ENCODE assay signal across 21 mouse cellular contexts in genomic region chr5:150005355-150005754, GRCm38 (mm10). TPM values are rescaled to one million over a fixed set of nuclear protein-coding genes. Genes with fewer than 3 reads are reported as not detected.
DNase-seq lines count a peak whose midpoint lies in the region; ATAC-seq and TF ChIP-seq lines count a peak whose summit lies in the region.
"Had no signal": no experiment of that assay in that cellular context is flagged by ENCODE, and none has a peak within 500 bp of the region (broad histone marks: within the 10 kb centered on the region; RNA-seq: fewer than 3 reads in every experiment).

No protein-coding gene starts in this region.

- H3K4me2 ChIP-seq in kidney, embryonic 14.5 days (replicated peaks; ENCODE audit: low read depth, low read length), result no peak overlapping the region
- H3K4me2 ChIP-seq in lung, embryonic 14.5 days, result peak overlapping the region; percentile 37; the same call in 1 of the 2 replicates
- no peak overlapping the region for H3K4me2 ChIP-seq in limb, embryonic 11.5 days (ENCODE audit: low read depth, severe bottlenecking)
- H3K4me2 ChIP-seq: embryonic facial prominence, embryonic 12.5 days; forebrain, embryonic 15.5 days; heart, embryonic 12.5 days; hindbrain, embryonic 12.5 days had no signal

- no peak for TF ChIP-seq CTCF in lung, embryonic 14.5 days (IDR thresholded peaks at IDR 0.05; ENCODE audit: low read depth)
- no peak for TF ChIP-seq CTCF in E14TG2a.4 (conservative IDR thresholded peaks at IDR 0.05; ENCODE audit: low read length)

- 36% methylated on average over 6 of the region's 6 CpGs for WGBS in kidney, embryonic 14.5 days
- 27% methylated on average over 6 of the region's 6 CpGs for WGBS in lung, embryonic 14.5 days
- 36% methylated on average over 6 of the region's 6 CpGs for WGBS in limb, embryonic 11.5 days

- H3K4me3 ChIP-seq in kidney, embryonic 14.5 days (ENCODE audit: low read length), result no peak overlapping the region
- no peak overlapping the region for H3K4me3 ChIP-seq in lung, embryonic 14.5 days (ENCODE audit: low read depth, low read length)
- H3K4me3 ChIP-seq in E14TG2a.4 (replicated peaks; ENCODE audit: low read length), result peak overlapping the region; percentile 46; the same call in 1 of the 2 replicates
- H3K4me3 ChIP-seq in limb, embryonic 11.5 days (ENCODE audit: low read depth, low read length), result no peak overlapping the region
- H3K4me3 ChIP-seq: embryonic facial prominence, embryonic 12.5 days; forebrain, embryonic 15.5 days; heart, adult 2 months; heart, embryonic 12.5 days; hindbrain, embryonic 12.5 days had no signal

- no peaks in the 10 kb centered on the region for H3K9me3 ChIP-seq in kidney, embryonic 14.5 days (ENCODE audit: control insufficient read depth, low read length)
- H3K9me3 ChIP-seq in lung, embryonic 14.5 days (ENCODE audit: low read depth, low read length), result no peaks in the 10 kb centered on the region
- H3K9me3 ChIP-seq in E14TG2a.4 (ENCODE audit: low read length), result no peaks in the 10 kb centered on the region
- H3K9me3 ChIP-seq in limb, embryonic 11.5 days (ENCODE audit: control insufficient read depth, low read length), result no peaks in the 10 kb centered on the region
- H3K9me3 ChIP-seq: embryonic facial prominence, embryonic 12.5 days; forebrain, embryonic 15.5 days; heart, embryonic 12.5 days; hindbrain, embryonic 12.5 days had no signal

- peaks cover 4% of the 10 kb centered on the region; the same call in 1 of the 2 replicates for H3K4me1 ChIP-seq in kidney, embryonic 14.5 days (ENCODE audit: control insufficient read depth, insufficient read depth, low read length)
- no peaks in the 10 kb centered on the region for H3K4me1 ChIP-seq in lung, embryonic 14.5 days (ENCODE audit: insufficient read depth)
- no peaks in the 10 kb centered on the region for H3K4me1 ChIP-seq in E14TG2a.4 (replicated peaks; ENCODE audit: low read depth, low read length)
- no peaks in the 10 kb centered on the region for H3K4me1 ChIP-seq in limb, embryonic 11.5 days (ENCODE audit: control insufficient read depth, insufficient read depth, low read length)
- H3K4me1 ChIP-seq: embryonic facial prominence, embryonic 12.5 days; forebrain, embryonic 15.5 days; heart, embryonic 12.5 days; hindbrain, embryonic 12.5 days had no signal

- ATAC-seq in kidney, embryonic 14.5 days (ENCODE audit: low FRiP score, low TSS enrichment), result 0 out of 2 replicates have a peak, but pooled peaks have one; percentile 20
- ATAC-seq in lung, embryonic 14.5 days (ENCODE audit: insufficient read depth), result peak; percentile 52; the same call in 1 of the 2 replicates
- ATAC-seq in limb, embryonic 11.5 days (ENCODE audit: insufficient number of reproducible peaks, low FRiP score, low TSS enrichment, low read depth), result 0 out of 2 replicates have a peak, but pooled peaks have one; percentile 26
- ATAC-seq in inflammation-experienced regulatory T-cells, adult 6 months, result no peak
- ATAC-seq: forebrain, embryonic 15.5 days; hindbrain, embryonic 16.5 days had no signal

- H3K9ac ChIP-seq in kidney, embryonic 14.5 days (ENCODE audit: low read depth, low read length), result no peak overlapping the region
- H3K9ac ChIP-seq in lung, embryonic 14.5 days, result no peak overlapping the region
- H3K9ac ChIP-seq in limb, embryonic 11.5 days (ENCODE audit: low read length), result no peak overlapping the region
- H3K9ac ChIP-seq: embryonic facial prominence, embryonic 12.5 days; forebrain, embryonic 15.5 days; heart, embryonic 12.5 days; hindbrain, embryonic 12.5 days had no signal

- no peak overlapping the region for H3K27ac ChIP-seq in kidney, embryonic 14.5 days (ENCODE audit: low read depth, low read length)
- no peak overlapping the region for H3K27ac ChIP-seq in lung, embryonic 14.5 days (ENCODE audit: low read depth)
- H3K27ac ChIP-seq in limb, embryonic 11.5 days (replicated peaks; ENCODE audit: low read depth, low read length), result no peak overlapping the region
- H3K27ac ChIP-seq: embryonic facial prominence, embryonic 12.5 days; forebrain, embryonic 15.5 days; heart, adult 2 months; hindbrain, embryonic 12.5 days had no signal

- DNase-seq in kidney, postnatal 10 days, result no peak
- no peak for DNase-seq in lung, embryonic 14.5 days
- no peak for DNase-seq in lung, postnatal 25 days (ENCODE audit: low spot score)
- no peak for DNase-seq in limb, embryonic 11.5 days (ENCODE audit: low spot score)
- DNase-seq in spleen, adult 12 weeks (ENCODE audit: low spot score), result no peak
- DNase-seq: adrenal gland, adult 8-10 months; adrenal gland, postnatal 36 days; cerebellum, adult 2 months; cerebellum, postnatal 25 days; gastrocnemius, postnatal 10 days; heart, adult 2 months; heart, postnatal 4 days had no signal

- H3K27me3 ChIP-seq in kidney, embryonic 14.5 days (ENCODE audit: control insufficient read depth, insufficient read depth, low read length), result no peaks in the 10 kb centered on the region
- H3K27me3 ChIP-seq in lung, embryonic 14.5 days (ENCODE audit: insufficient read depth, low read length), result no peaks in the 10 kb centered on the region
- no peaks in the 10 kb centered on the region for H3K27me3 ChIP-seq in E14TG2a.4 (ENCODE audit: insufficient read depth, low read length)
- H3K27me3 ChIP-seq in limb, embryonic 11.5 days (ENCODE audit: control insufficient read depth, insufficient read depth, low read length), result no peaks in the 10 kb centered on the region
- H3K27me3 ChIP-seq: CH12.LX; embryonic facial prominence, embryonic 12.5 days; forebrain, embryonic 15.5 days; heart, embryonic 12.5 days; hindbrain, embryonic 12.5 days had no signal

- no peaks in the 10 kb centered on the region for H3K36me3 ChIP-seq in kidney, embryonic 14.5 days (ENCODE audit: control insufficient read depth, insufficient read depth, low read length)
- no peaks in the 10 kb centered on the region for H3K36me3 ChIP-seq in lung, embryonic 14.5 days (ENCODE audit: insufficient read depth)
- H3K36me3 ChIP-seq in E14TG2a.4 (ENCODE audit: insufficient read depth, low read length), result no peaks in the 10 kb centered on the region
- no peaks in the 10 kb centered on the region for H3K36me3 ChIP-seq in limb, embryonic 11.5 days (ENCODE audit: control insufficient read depth, insufficient read depth, low read length)
- H3K36me3 ChIP-seq: embryonic facial prominence, embryonic 12.5 days; forebrain, embryonic 15.5 days; heart, embryonic 12.5 days; hindbrain, embryonic 12.5 days had no signal

RNA-seq across cellular contexts. Expression of gene Rxfp2, which starts 13.1 kb away (rescaled TPM):
- polyA plus RNA-seq in kidney, embryonic 14.5 days (2014; fragmentation: Nextera tagmentation; extraction: Ambion mirVana), result 6.0 and 7.9 TPM in 2 replicates
- 0.66 and 0.68 TPM in 2 replicates for polyA plus RNA-seq in lung, embryonic 14.5 days (2014; fragmentation: Nextera tagmentation; extraction: Ambion mirVana)
- 1.8 and 2.0 TPM in 2 replicates for polyA plus RNA-seq in limb, embryonic 11.5 days (2014; fragmentation: Nextera tagmentation; extraction: Ambion mirVana)
- not detected for polyA plus RNA-seq in inflammation-experienced regulatory T-cells, adult 6 months (2017; shearing (Covaris generic))
